Mouse (Mus musculus): ENCODE measurements around the gene Ffar2.

The Ffar2 gene

DNA sequence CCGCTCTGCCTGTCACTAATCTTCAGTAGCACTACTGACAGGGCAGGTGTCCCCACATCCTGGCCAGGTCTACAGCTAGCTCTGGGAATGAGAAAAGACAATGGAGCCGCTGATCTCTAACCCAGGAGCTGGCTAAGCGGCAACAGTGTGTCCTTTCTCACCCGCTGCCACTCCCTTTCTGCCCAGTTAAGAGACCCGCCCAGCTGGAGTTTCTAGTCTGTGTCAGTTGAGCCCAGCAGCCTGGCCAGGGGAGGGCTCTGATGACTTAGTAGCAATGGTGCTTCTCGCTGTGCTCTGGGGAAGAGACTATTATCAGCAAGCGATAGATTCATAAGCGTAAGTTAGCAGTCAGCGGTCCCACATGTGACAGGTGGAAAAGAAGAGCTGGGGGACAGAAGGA is 54.3 kb downstream of the Ffar2 start:
- no peak for DNase-seq (ENCODE audit: low read depth, low spot score)

All from embryo, embryonic 11.5 days (tissue).